Mouse (Mus musculus): Measurements from ENCODE around the gene Cdk18.

- no peak for TF ChIP-seq CTCF (IDR thresholded peaks at IDR 0.05; ENCODE audit: low read depth, low read length)
- TF ChIP-seq TAL1 (conservative IDR thresholded peaks at IDR 0.05; ENCODE audit: low read depth, low read length) = no peak
- TF ChIP-seq GATA2 (IDR thresholded peaks at IDR 0.05; ENCODE audit: borderline replicate concordance, low read depth, low read length) = no peak
These were observed 14.2 kb upstream of the Cdk18 start for GRCm38 (mm10) chr1:132153691-132154090.

All from G1E (cell line).